Mouse (Mus musculus) thymus, postnatal 14 days (tissue): ENCODE measurements around the gene Cfdp1.
A peak's percentile ranks its signal among the peaks of the same experiment; 100 is the strongest.
"Not testable (repeated sequence)": the region's sequence is repeated elsewhere in the genome, so short reads cannot be mapped to it uniquely, and the experiment has no call there.

Experiments
- DNase-seq: peaks from one replicate; pipeline ENCODE4 v3.0.0; 2021

Cfdp1 gene

DNA sequence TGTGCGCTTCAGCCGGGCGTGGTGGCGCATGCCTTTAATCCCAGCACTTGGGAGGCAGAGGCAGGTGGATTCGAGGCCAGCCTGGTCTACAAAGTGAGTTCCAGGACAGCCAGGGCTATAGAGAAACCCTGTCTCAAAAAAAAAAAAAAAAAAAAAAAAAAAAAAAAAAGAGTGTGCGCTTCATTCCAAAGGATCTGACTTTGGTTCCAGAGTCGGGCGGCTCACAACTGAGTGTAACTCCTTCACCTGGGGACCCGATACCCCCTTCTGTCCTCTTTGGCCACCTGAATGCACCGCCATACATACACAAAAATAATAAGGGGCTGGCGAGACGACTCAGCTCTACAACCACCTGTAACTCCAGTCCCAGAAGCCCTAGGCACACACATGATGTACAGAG is 872 bp downstream of the Cfdp1 start:
- DNase-seq, result not testable (repeated sequence)

DNA sequence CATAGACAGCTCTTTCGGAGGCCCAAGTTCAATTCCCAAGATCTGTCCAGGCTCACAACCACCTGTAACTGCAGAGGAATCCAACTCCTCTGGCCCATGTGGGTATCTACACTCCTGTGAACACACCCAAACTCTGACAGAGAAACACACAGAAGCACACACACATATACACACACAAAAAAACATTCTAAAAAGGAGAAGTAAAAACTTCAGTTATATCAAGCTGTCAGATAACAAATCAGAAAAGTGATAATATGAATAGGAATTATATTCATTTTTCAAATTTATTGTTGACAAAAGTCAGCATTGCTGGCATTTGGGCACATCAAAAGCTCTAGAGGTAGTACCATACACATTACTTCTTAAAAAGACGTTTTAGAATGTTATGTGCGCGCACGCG is 7.3 kb downstream of the Cfdp1 start:
- no peak for DNase-seq

DNA sequence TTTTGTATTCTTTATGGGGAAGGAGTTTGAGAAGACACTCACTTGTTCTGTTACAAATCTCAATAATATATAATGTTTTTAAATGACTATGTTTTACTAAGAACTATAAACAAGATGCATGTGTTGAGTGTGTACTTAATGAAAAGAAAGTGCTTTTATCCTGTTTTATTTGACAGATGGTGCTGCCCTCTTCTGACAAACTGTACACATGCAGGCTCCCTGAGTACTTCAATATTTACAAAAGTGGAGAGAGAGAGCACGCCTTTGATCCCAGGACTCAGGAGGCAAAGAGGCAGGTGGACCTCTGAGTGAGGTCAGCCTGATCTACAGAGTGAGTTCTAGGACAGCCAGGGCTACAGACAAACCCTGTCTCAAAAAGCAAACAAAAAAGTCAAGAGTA is 18.6 kb downstream of the Cfdp1 start:
- DNase-seq, result no peak

DNA sequence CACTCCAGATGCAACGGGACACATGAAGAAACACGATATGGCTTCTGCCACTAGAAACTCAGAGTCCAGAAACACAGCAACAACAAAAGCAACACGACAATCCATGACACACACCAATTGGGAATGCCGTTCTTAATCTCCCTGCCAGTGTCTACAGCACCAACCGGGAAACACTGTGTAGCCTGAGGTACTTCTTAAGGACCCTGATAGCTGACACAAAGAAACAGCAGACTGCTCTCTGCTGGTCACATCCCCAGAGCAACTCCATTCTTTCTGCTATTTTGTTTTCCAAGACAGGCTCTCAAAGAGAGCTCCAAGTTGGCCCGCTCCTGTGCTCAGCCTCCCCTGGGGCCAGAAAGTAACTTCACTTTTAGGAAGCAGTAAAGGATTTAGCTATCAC is 20.1 kb downstream of the Cfdp1 start:
- no peak for DNase-seq

DNA sequence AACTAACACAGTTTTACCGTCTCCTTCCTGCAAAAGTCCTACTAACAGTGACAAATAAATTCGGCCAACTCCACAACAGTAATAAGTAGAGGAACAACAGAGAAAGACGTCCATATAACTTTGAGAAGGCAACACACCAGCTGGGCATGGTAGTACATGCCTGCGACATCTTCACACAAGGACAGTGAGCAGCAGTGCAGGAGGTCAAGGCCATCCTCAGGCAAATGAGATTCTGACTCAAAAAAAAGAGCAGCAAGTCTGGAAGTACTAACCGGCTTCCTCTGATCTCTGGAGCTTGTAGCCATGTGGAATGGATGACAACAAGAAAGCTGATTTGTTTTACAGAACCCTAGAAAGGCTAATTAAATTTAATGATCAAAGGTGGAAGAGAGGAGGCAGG is 21.1 kb downstream of the Cfdp1 start:
- no peak for DNase-seq

DNA sequence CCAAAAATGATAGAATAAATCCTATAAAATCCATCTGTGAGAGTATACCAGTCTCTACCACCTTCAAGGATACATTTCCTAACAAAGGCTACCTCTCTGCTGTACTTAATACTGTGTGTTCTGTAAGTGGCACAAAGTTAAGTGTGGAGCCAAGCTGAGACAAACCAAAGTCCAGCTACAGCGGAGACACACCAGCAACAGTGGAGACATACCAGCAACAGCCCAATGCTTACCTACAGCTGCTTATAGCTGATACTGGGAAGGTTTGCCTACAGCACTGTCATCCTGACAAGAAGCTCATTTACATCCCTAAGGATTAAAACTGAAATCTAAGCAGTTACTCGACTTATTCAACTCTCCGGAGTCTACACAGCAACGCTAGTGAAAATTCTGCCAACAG is 22.1 kb downstream of the Cfdp1 start:
- no peak for DNase-seq

DNA sequence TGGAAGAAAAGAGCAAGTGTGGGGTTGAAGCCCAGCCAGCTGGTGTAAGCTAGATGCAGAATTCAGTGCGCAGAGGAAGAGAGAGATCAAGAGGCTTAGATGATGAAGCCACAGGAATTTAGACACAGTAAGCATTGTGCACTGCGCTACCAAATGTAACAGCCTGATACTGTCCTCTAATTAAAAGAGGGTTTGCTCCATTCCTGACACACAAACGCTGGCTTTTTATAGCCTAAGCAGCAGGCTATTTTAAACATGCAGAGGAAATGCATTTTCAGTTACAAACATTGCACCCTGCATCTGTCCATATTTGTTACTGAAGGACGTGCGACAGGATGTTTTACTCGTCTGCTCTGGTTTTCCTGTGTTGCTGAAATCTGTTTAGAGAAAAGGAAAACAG is 25.5 kb downstream of the Cfdp1 start:
- no peak for DNase-seq

DNA sequence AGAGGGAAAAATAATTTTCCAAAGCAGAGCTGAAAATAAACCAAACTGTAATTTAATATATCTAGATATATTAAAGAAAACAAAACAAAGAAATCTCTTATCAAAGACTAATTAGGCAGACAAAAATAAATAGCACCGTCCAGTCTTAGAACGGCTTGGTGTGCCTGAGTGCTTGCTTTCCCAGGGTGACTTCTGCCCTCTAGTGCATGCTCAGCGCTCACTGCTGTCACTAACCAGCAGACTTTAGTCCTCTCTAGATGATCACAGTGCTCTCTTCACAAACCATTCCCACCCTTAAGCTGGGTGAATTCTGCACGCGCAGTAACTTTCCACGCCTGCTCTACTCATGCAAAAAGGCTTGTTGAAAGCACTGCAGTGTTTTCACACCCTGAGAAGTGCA is 28.9 kb downstream of the Cfdp1 start:
- DNase-seq, result peak; percentile 8

DNA sequence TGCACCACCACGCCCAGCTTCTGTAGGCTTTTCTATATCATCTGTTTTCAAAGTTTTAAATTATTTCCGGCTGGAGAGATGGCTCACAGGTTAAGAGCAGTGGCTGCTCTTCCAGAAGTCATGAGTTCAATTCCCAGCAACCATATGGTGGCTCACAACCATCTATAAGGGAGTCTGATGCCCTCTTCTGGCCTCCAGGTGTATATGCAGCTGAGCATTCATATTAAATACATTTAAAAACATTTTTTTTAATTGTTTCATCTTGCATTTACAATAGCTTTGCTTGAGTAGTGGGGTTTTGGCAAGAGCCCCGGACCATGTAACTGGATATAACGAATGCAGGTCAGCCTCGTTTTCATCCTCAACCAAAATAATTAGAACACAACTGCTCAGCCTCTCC is 29.8 kb downstream of the Cfdp1 start:
- no peak for DNase-seq

DNA sequence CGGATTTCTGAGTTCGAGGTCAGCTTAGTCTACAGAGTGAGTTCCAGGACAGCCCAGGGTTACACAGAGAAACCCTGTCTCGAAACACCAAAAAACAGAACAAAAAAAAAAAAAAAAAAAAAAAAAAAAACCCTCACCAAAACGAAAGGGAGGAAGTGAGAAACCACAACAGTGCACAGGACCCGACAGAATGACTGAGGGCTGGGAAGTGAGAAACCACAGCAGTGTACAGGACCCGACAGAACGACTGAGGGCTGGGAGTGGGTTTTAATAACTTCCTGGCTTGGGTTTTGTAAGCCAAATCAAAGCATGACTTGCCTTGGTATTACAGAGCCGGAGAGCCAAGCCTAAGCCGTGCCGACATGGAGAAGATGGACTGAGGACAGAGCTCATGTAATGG is 32.9 kb downstream of the Cfdp1 start:
- peak; percentile 67 for DNase-seq

DNA sequence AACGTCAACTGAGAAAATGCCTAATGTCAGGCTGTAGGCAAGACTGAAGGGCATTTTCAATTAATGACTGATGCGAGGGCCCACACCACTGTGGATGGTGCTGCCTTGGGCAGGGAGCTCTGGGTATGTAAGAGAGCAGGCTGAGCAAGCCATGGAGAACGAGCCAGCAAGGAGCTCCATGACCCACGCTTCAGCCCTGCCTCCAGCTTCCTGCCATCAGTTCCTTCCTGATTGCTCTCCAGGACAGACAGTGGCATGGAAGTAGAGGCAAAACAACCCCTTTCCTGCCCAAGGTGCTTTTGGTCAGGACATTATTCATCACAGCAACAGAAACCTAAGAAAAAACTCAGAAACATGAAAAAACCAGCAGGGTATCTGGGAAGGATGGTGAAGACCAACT is 33.4 kb downstream of the Cfdp1 start:
- DNase-seq, result no peak

DNA sequence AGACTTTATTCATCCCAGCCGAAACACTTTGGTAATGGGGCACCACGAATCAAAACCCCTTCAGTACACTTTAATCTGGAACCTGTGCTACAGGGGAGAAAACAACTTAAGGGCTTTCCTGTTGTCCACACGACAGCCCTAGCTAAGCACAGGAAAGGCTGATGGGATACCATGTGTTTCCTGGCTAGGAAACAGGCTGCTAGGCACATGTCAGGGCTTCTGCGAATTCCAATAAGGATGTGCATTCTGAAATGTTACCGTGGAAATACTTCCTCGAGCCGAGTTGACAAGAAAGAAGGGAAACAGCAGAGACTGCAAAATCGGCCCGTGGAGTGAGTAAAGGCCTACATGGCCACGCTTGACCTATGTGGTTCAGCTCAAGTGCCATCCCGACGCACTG is 34.1 kb downstream of the Cfdp1 start:
- DNase-seq, result no peak

DNA sequence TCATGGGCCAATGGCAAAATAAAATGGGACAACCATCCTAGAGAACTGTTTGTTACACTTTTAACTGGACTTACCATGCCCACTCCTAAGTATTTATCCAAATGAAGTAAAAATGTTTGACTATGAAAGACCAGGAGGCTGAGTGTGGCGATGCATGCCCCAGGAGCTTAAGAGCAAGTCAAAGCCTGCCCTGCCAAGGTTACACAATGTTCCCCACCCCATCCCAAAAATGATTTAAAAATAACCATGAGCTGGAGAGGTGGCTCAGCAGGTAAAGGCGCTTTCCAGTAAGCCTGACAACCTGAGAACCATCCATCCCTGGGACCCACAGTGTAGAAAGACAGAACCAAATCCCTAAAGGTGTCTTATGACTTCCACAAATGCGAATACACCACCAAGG is 35.5 kb downstream of the Cfdp1 start:
- DNase-seq, result no peak

DNA sequence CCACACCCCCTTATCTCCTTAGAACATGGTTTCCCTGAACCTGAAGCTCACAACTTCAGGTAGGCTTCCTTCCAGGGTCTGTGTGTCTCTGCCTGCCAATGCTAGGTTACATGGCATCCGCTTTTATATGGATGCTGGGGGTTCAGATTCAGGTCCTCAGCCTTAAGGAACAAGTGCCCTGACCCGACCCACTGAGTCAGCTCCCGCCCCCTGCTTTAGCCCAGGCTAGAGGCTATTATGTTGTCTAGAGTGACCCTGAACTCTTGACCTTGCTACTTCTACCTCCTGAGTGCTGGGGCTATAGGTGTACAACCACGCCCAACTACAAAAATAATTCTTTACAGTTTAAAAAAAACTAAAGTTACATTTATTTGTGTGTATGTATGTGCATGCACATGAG is 39.0 kb downstream of the Cfdp1 start:
- no peak for DNase-seq

DNA sequence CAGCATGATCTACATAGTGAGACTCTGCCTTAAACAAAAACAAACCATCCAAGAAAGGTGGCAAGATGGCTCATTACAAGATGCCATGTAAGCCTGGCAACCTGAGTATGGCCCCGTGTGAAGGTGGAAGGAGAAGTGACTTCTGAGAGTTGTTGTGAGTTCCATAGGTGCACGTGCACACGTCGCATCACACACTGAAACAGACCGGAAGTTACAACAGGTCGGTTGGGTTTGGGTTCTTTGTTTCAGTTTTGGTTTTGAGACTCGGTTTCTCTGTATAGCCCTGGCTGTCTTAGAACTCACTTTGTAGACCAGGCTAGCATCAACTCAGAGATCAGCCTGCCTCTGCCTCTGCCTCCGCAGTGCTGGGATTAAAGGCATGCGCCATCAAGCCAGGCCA is 40.3 kb downstream of the Cfdp1 start:
- DNase-seq, result no peak

DNA sequence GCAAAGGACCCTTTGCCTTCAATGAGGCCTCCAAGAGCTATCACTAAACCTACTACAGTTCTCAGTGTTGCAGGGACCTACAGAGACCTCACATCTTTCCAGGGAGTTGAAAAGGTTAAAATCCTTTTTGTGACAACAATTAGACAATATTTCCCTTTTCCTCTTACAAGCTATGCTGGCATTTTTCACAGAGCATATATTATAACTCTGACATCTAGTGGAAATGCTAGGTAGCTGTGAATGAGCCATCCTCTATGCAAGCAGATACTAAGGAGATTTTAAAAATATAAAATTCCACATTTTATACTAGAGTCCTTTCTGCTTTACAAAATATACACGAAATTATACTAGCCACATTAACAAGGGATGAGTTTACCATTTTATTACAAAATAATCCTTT is 41.3 kb downstream of the Cfdp1 start:
- no peak for DNase-seq

DNA sequence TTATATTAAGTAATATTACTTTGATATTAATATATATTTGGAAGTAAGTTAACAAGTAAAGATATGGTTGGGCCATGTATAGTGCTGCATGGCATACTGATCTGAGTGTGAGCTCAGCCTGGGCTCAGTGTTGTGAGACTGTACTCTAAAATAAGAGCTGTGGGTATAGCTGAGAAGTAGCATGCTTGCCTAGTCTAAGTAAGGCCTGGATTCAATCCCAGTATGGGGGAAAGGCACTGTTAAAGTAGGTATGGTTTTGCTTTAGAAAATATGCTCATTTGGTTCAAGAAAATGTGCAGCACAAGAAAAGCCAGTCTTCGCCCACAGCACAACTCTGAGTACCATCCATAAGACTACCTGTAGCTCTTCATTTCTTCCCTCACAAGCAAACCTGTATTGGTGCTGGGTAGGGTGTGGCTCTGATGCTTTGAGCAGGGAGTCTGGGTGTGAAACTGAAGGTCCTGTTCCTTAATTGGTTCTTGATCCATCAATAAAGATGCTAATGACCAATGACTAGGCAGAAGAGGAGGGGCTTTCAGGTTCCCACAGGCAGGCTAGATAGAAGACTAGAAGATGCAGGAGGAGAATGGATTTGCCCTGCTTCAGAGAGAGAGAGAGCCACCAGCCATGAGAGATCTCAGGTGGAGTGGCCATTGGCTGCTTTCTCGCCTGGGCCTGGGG is 43.3 kb downstream of the Cfdp1 start:
- no peak for DNase-seq

DNA sequence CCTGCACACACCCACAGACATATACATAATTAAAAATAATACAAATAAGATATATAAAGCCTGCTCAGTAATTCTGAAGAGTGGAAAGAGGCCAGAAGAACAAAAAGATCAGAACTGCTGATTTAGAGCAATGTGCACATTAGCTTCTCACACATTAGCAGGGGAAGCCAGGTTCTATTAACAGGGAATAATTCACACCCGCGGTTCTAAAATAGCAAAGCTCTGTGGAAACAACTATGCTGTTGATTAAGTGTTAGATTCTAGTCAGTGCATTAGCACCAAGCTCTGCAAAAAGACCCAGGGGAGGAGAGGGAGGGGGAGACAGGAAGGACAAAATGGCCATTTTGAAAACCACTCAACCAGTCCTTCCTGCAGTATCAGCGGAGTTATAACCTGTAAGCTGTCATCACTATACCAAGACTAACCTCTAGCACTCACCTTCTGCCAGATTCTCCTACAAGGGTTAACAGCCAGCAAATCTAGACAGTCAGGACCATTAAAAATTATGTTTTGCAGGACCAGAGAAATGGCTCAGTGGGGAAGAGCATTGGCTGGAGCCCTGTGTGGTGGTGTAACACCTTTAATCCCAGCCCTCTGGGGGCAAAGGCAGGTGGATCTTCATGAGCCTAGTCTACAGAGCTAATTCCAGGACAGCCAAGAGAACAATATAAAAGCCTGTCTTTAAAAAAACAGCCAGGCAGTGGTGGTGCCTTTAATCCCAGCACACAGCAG is 45.0 kb downstream of the Cfdp1 start:
- no peak for DNase-seq

DNA sequence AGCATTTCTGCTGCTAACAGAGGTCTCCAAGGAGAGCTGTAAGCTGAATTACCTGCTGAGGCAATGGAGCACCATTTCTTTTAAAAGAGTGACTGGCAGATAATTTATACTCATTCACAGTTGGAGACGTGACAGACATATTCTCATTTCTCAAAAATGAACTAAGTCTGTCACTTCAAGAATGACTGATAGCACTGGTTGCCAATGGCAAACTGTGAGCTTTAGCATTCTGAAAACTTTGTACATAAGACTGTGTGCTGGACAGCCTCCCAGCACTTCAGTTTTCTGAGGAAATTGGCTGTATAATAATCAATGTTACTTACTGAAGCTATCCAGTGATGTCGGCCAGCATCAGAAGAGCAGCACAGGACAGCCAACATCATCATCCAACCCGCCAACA is 46.1 kb downstream of the Cfdp1 start:
- no peak for DNase-seq

DNA sequence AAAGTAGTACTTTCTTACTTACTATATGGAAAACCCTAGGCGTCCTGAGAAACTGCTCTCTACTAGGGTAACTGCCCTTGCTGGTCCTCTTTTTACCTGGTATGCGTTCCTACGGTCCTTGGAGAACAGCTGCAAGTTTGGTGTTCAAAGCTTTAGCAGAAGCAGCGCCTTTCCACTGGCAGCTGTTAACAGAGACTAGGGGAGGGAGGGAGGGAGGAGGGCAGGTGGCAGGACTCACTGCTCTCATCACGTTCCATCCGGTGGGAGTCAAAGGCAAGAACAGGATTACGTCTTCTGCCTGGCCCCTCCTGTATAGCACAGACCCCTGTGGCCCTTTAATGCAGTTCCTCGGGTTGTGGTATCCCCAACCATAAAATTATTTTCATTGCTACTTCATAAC is 50.7 kb downstream of the Cfdp1 start:
- no peak for DNase-seq

DNA sequence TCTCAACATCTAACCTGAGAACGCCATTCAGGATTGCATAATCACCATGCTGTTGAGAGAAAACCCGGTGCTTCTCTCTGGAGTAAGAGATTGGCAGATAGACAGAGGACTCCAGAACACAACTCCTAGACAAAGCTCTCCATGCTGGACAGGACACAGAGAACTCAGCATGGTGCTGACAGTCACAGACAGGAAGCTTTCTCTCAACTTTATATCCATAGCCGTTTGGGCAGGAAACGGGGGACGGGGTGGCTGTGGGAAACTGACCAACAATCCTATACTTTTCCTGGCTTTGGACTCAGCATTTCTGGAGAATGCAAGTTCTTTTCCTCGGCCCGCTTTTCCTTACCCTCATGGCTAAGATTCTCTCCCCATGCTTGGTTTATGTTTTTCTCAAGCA is 51.8 kb downstream of the Cfdp1 start:
- no peak for DNase-seq

DNA sequence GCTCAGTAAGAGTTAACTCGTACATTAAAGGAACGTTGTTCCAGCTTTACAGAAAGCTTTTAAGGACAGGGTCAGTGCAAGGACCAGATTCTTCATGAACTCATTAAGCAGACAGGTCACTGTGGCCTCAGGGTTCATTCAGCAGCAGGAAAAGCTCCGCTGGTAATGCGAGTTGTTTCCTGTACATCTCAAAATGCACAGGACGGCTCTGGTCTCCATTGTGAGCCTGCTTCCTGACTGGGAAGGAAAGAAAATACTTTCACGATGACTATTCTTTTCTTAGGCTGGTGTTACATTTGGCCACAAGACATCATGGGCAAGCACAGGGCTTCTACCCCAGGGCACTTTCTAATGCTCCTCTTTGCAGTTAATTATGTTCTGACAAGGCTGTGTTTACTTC is 52.6 kb downstream of the Cfdp1 start:
- no peak for DNase-seq

DNA sequence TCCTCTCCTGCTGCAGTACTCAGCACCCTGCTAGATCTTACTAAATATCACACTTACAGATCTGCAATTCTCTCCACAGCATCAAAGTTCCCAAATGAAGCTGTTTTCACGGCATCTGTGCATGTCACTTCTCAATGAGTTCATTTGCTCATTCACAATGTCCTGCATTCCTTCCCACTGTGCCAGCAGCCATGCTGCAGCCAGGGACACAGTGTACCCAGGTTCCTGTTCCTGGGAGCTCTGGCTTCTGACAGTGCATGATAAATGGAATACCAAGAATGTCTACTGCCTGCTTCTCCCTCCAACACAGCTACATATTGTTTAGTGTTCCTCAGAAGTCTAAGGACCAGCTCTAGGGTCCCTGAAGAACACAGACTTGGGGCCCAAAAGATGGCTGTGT is 57.6 kb downstream of the Cfdp1 start:
- DNase-seq, result no peak

DNA sequence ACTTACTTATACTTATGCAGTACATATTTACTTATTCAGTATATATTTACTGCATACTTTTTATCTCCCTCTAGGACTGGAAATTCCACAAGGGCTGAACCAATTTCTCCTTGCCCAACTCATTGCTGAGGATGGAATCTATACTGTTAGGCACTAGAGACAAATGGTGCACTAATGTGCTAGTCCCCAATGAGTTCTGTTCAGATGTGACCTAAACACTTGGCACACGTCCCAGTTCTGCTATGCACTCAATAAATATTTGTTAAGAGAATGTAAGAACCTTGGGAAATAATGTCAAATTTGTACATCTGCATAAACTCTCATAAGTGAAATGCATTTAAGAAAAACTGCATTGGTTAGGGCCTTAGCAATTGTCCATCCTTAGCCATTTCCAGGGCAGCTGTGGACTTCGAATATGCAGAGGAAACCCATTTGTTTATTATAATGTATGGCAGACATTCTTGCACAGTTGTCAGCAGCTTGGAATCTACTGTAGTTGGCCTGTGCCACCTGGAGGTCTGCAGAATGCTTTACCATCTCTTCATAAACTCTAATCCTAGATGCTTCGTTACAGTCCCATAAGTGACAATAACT is 60.7 kb downstream of the Cfdp1 start:
- no peak for DNase-seq

DNA sequence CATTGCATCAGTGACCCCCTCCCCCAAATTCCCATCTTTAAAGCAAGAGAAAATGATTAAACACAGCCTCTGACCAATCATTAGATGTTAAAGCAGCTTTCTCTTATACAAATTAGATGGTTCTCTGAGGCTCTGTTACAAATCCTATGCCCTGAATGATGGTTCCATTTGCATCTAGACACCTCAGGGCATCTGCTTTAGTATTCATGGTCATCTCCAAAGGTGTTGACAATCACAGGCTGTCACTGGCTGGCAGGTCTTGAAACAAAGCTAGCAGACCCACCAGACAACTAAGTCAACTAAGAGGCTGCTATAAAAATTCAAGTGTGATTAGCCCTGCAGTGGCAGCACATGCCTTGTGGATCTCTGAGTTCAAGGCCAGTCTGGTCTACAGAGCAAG is 64.5 kb downstream of the Cfdp1 start:
- no peak for DNase-seq
